Mouse (Mus musculus): Measurements from ENCODE around the gene Ddx46.

Gene Ddx46

DNA sequence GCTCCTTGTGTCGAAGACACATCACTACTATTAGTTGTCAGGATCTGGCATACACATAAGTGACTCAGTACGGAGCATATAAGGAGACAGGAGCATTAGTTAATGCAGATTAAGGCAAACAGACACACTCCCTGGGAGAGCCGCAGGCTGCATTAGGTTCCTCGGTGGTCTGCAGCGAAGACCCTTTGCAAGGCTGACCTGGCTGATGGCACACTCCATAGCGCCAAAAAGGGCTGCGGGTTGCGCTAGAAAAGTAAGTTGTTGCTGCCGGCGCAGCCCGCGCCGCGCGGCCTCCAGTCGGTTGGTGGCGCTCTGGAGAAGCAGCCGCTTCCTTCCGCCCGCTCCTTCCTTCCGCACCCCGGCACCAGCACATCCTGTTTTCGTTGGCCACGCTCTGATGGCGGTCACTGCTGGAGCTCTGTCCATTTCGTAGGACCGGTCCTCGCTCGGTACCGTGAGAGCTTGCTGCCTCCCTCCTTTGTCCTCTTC lies at the start of gene Ddx46:
TSS of gene Ddx46 (plus strand) at position 389 of the 489 bp plus-strand sequence.
- peak; percentile 89 to 92 for DNase-seq

GRCm38 (mm10) chr13:55591961-55592490 lies 42.8 kb upstream of the Ddx46 start:
- DNase-seq = no peak

DNA sequence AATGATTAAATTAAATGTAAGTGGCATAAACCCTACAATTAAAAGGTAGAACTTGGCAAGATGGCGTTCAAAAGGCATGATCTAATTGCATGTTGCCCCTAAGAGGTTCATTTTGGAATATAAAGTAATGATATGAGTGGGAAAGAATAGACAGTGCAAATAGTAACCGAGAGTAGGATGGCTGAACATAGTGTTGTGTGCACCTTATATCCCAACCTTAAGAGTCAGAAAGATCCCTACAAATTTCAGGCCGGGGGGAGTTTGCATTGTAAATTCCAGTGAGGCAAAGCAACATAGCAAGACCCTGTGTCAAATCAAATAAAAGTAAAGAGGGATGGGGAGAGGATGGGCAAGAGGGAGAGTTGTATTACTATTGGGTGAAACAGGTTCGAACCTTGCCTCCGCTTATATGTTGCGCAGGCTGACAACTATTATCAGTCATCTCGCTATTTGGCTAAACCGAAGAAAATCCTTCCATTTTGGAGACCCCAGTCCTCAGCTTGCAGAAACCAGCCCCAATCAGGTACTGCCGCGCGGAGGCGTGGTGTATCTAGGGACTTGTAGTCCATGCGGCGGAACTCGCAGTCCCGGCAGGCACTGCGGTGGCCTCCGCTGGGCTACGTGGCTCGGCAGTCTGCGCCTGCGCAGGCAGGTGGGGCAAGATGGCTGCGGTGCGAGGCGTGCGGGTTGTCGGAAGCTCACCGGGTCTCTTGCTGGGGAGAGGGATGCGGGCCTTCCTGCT lies 42.1 kb upstream of the Ddx46 start:
- peak; percentile 97 for DNase-seq

DNA sequence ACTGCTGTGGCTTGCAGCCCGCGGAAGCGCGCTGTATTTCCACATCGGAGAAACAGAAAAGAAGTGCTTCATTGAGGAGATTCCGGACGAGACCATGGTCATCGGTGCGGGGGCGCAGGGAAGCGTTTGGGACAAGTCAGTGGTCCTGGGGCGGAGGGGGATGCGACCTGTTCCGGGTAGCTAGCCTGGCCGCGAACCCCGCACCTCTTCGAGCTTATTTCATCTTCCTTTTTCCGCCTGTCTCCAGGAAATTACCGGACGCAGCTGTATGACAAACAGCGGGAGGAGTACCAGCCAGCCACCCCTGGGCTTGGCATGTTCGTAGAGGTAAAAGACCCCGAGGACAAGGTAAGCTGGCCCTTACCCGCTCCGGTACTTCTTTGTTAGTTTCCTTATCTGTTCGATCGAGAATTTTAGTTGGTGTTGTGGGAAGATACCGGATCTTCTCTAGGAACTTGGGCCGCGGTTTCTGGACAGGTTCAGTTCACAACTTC lies 41.5 kb upstream of the Ddx46 start:
- no peak for DNase-seq

DNA sequence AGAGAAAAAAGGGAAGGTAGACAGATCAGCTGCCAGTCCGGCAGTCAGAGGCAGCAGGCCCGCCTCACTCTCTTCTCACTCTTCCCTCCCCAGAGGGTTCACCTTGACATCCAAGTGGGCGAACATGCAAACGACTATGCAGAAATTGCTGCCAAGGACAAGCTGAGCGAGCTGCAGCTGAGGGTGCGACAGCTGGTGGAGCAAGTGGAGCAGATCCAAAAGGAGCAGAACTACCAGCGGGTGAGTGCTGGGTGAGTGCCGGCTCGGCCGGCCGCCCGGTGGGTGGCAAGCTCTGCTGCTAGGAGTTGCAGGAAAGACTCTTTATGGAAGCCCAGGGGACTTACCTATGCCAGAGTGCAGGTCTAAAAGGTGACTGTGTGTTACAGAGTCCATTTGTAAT lies 39.5 kb upstream of the Ddx46 start:
- peak; percentile 65 to 72 for DNase-seq

- no peak for DNase-seq
Measured at GRCm38 (mm10) chr13:55596802-55597201, 38.0 kb upstream of the Ddx46 start.

DNA sequence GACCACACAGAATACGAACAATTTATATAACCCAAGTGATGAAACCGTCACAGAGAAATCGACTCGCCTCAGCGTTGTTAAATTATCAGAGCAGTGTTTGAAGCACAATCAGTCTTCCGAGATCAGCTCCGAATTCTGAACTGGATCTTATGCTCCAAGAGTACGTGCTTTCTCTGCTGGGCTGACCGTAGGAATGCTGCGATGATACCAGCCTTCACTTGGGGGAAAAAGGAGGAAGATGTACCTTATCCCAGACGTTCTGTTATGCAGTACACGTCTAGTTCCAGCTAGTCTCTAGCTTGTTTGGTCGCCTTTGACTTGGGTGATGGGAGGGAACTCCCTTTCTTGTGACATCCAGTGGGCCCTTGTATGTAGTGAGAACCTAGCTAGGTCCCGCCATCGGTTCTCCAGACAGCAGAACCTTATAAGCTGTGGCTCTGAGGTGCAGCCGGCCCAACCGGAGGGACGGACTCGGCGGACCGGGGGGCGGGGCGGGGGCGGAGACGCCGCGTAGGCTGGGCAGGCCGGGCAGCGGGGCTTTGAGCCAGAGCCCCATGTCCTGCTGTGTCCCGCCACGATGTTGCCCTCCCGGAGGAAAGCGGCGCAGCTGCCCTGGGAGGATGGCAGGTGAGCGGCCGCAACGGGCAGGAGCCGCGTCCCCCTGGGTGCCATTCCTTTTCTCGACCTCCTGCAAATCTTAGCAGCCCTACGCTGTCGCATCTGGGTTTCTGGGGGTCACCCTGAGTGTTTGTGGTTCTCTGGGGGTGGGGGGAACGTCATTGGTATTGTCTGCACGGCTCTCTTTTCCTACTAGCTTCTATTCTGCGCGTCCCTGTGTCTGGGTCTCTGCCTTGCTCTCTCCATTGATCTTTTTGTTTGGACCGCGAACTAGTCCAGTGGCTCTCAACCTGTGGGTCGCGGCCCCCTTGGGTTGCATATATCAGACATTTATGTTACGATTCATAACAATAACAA lies 35.0 kb upstream of the Ddx46 start, which contains the start of gene B4galt7:
TSS of gene B4galt7 (plus strand) at position 331 of the 975 bp plus-strand sequence.
- DNase-seq = peak; percentile 89

DNA sequence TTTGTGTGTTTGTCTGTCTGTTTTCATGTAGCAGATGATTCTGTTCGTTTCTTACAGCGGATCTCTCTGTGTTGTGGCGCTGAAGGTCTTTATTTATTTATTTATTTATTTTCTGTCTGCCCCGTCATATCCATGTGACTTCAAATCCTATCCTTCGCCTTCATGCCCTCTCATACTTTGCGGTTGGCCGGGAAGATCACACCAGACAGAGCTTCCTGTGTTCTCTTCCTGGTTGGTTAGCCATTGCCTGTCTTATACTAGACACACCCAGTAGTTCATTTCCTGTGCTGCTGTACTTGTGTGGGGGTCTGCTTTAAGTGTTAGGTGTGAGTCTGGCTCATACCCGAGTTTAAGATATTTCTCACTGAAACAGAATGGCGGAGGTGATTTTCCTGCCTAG lies 34.2 kb upstream of the Ddx46 start:
- no peak for DNase-seq

GRCm38 (mm10) chr13:55601611-55602010 lies 33.2 kb upstream of the Ddx46 start:
- peak; percentile 86 to 89 for DNase-seq

- DNase-seq = no peak
Measured at GRCm38 (mm10) chr13:55604606-55605005, 30.2 kb upstream of the Ddx46 start.

DNA sequence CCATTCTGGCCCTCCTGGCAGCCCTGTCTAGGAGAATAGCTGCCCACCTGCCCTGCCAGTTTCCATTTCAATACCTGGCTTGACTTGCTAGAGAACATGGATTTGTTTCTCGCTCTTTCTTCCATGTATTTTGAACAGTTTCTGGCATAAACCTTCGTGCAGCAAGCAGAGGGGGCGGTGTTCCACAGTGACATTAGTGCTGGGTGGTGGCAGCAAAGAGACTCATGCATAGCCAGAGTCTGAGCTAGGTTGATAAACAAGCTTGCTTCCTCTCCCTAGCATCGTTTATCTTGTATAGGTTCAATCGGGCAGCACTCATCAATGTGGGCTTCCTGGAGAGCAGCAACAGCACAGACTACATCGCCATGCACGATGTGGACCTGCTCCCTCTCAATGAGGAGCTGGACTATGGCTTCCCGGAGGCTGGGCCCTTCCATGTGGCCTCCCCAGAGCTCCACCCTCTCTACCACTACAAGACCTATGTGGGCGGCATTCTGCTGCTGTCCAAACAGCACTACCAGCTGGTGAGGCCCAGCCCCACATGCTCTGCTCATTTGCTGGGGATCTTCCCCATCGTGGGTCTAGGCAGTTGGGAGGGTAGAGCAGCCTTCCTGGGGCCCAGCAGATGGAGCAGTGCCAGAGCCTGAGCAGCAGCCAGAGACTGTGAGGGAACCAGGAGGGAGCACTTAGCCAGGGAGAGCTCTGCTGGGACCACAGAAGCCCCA lies 27.8 kb upstream of the Ddx46 start:
- no peak for DNase-seq

DNA sequence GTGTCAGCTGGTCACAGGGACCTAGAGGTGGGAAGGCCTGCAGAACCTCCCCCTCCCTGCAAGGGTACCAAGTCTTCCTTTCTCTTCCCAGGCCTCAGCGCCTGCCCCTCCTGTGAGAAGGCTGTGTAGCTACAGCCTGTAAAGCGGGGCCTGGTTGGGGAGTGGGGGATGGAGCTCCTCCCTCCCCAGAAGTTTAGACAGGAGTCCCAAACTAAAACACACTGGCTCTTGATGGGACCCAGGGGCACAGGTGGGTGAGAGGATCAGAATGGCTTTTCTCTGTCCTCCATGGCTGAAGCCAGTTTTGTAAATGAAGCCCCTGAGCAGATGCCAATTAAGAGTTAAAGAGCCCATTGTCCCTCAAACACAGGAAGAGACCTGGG lies 27.2 kb upstream of the Ddx46 start:
- no peak for DNase-seq

GRCm38 (mm10) chr13:55611996-55612395 lies 22.8 kb upstream of the Ddx46 start:
- DNase-seq = no peak

DNA sequence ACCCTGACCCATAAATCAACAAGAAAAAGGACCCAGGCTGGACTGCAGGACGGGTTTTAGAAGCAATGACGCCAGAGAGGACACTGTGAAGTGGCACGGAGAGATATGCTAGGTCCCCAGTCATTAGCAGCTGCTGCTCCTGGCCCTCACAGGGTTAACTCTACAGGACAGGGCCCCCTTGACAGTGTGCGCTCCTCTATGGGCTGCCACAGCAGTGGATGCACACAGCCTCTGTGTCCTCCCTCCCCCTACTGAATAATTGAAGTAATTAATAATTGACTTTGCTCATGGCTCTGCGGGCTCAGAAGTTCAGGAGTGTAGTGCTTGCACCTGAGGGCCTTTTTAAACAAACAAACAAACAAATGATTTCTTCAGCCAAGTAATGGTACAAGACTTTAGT lies 21.4 kb upstream of the Ddx46 start:
- no peak for DNase-seq

GRCm38 (mm10) chr13:55619328-55619727 lies 15.5 kb upstream of the Ddx46 start:
- no peak for DNase-seq

GRCm38 (mm10) chr13:55620275-55620674 lies 14.6 kb upstream of the Ddx46 start:
- DNase-seq = no peak

DNA sequence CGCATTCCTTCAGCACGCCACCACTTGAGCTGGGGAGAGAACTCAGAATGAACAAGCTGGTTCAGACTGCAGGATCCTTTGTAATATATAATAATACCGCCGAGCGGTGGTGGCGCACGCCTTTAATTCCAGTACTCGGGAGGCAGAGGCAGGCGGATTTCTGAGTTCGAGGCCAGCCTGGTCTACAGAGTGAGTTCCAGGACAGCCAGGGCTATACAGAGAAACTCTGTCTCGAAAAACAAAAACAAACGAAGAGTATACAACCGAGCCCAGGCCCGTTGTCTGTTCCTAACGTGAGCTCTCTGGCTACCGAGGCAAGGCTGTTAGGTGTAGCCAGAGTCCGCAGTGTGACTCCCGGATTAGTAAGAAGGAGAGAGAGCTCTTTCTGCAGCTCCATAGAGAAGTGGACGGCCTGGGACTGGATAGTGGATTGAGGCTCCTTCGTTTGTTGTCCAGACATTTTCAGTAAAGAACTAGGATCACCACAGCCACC lies 12.6 kb upstream of the Ddx46 start:
- DNase-seq = peak in 1 of 2 experiments; percentile 18

GRCm38 (mm10) chr13:55622649-55623541 lies 11.9 kb upstream of the Ddx46 start, which contains the start of gene Caml:
TSS of gene Caml (plus strand) at chr13:55623005.
- peak; percentile 85 for DNase-seq

DNA sequence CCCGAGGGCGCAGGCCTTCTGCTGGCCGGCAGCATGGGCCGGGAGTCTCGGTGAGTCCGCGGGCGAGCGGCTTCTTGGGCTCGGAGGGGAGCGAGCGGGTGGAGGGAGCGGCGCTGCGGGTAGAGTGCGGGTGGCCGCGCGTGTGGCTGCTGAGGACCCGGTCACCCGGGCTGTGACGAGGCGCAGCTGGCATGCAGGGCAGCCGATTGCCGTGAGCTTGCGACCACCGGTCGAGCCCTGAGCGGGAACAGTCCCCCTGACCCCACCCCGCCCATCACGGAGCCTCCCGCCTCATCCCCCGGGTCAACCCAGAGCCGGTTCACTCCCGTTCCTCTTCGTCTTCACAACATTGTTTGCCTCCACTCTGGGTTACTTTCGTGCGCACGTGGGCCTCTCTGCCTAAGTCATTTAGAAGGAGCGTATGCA lies 332 bp downstream of the Ddx46 start:
- no peak for DNase-seq

DNA sequence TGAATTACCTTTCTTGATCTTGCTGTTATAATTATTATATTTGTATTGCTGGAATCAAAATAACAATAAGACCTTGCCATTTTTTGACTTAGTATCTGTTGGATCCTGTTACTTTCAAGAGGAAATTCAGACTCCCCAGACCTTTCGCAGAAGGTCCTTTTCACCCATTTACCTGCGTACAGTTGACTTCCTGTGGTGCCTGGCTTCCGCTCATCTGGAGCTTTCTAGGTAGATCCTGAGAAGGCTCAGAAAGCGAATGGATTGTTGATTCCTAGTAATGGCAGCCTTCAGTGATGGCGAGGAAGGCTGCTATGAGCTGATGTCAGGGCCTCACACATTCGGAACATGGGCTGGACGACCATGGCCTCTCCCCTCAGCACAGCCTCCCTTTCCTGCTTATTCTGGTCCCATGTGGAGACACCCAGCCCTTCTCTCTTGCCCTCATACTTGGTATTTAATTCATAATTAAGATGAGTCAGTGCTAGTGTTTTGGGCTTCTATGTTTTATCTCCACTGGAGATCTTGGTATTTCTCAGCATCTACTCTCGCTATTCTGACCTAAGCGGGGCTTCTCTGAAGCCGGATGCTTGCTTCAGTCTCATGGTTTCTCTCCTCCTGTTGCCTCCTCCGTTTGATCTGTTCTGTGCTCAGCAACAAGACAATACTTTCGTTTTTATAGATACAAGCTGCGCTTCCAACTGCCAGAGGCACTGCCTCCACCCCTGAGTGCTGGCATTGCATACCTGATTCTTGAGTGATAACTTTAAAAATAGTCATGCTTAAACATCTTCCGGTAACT lies 1.6 kb downstream of the Ddx46 start:
- no peak for DNase-seq

Data from cerebellum, postnatal 36 days (tissue).